Mouse (Mus musculus): ENCODE measurements around the gene Slc17a9.

The Slc17a9 gene

GRCm38 (mm10) chr2:180755896-180756295, 30.8 kb downstream of the Slc17a9 start:
- peak; percentile 51 for DNase-seq

GRCm38 (mm10) chr2:180756786-180757185, 31.7 kb downstream of the Slc17a9 start:
- no peak for DNase-seq

- no peak for DNase-seq
Measured at GRCm38 (mm10) chr2:180758513-180759263, 33.6 kb downstream of the Slc17a9 start.

DNA sequence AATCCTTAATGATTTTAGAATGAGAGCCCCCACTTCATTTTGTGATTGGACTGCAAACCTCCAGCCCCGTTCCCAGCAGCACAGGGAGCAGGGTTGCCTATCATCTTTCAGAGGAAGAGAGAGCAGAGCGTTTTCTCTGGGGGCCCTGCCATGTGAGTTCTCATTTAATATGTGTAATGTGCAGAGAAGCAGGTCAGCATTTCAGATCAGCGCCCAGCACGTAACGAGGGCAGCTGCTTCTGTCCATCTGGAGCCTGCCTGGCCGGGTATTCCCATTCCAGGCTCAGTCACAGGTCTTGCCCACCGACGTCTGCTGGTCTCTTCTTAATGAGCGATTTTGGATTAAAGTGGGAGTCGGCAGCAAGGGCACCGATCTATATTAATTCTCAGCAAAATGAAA, 39.9 kb downstream of the Slc17a9 start:
- no peak for DNase-seq

- DNase-seq = no peak
Measured at GRCm38 (mm10) chr2:180765713-180766112, 40.6 kb downstream of the Slc17a9 start.

GRCm38 (mm10) chr2:180775223-180775622, 50.2 kb downstream of the Slc17a9 start:
- DNase-seq = no peak

DNA sequence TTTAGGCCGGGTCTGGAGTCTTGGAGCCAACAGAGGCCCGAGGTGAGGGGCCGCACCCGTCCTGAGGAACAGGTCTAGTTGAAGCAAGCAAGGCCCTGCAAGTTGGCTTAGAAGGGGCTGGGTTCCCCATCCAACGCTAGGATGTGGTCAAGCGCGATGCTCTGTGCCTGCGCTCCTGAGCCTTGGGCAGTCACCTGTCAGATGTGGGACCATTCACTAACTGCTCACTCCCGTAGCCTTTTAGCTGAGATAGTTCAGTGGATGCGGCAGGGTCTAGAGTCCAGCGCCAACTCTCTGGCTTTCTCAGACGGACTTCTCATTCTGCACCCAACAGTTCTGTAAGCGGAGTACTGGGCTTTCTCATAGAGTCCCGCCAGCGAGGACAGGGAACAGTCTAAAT, 50.6 kb downstream of the Slc17a9 start:
- DNase-seq = no peak

- DNase-seq = no peak
Measured at GRCm38 (mm10) chr2:180776793-180777192, 51.7 kb downstream of the Slc17a9 start, which contains the start of gene Bhlhe23. Gene Bhlhe23, minus strand, starts transcription at chr2:180776900.

GRCm38 (mm10) chr2:180779226-180780104, 54.4 kb downstream of the Slc17a9 start:
- peak; percentile 47 for DNase-seq

DNA sequence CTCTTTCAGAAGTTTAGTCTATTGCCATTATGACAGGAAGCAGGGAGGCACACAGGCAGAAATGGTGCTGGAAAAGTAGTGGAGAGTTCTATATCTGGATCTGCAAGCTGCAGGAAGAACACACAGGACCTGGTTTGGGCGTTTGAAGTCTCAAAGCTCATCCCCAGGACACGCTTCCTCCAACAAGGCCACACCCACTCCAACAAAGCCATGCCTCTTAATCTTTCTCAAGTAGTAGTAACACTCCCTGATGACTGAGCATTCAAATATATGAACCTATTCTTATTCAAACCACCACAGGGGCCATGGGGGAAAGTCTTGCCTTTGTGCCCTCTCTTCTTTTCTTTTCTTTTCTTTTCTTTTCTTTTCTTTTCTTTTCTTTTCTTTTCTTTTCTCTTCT, 55.2 kb downstream of the Slc17a9 start:
- no peak for DNase-seq

DNA sequence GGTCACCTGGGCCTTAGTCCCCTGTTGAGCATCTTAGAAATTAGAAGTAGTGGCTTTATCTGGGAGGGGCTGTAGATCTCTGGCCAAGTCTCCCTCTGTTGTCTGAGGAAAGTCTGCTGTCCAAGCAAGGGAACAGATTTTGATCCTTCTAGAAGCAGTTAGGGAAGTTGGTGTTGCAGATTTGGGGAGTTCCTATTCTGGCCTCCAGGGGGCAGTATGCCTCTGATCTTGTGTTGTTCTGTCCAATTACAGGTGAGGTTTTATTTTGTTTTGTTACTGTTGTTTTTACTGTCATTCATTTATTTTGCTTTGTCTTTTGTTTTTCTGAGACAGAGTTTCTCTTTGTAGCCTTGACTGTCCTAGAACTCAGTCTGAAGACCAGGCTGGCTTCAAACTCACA, 61.7 kb downstream of the Slc17a9 start:
- peak; percentile 51 for DNase-seq

DNA sequence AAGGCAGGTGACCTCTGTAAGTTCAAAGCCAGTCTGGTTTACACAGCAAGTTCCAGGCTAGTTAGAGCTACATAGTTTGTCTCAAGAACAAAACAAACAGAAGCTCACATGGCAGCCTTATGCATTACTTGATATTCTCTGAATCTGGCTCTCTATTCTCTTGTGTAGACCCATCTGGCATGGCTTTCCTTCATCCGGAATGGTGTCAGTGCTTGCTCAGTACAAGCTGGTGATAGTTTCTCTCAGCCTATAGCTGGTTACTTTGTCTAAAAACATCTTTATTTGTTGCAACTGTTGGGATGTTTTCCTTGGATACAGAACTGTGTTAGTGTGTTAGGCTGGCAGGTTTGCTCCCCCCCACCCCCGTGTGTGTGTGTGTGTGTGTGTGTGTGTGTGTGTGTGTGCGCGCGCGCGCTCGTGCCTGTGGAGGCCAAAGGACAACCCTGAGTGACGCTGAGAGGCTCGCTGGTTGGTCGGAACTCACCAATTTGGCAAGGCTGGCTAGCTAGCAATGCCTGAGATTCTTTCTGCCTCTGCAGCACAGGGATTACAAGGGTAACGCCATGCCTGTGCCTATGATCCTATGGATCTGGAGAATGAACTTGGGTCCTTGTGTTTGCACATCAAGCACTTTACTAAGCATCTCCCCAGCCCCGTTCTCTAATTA, 62.6 kb downstream of the Slc17a9 start:
- no peak for DNase-seq

DNA sequence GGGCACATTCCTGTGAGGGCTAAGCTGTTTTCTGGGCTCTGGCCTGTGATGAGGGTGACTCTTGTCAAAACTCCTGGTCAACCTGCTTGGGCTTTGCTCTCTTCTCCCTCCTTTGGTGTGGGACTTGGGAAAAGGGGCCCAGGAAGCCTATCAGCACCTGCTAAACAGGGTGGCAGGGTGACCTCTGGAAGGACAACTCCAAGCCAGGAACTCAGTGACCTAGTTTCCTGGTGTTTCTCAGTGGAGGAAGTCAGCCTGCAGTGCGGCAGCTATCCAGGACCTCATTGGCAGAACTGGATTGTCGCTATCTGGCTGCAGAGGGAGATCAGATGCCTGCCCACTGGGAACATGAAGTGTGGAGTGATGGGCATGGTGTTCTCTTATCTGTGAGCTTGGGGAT, 63.3 kb downstream of the Slc17a9 start:
- no peak for DNase-seq

GRCm38 (mm10) chr2:180788843-180789242, 63.8 kb downstream of the Slc17a9 start:
- no peak for DNase-seq

DNA sequence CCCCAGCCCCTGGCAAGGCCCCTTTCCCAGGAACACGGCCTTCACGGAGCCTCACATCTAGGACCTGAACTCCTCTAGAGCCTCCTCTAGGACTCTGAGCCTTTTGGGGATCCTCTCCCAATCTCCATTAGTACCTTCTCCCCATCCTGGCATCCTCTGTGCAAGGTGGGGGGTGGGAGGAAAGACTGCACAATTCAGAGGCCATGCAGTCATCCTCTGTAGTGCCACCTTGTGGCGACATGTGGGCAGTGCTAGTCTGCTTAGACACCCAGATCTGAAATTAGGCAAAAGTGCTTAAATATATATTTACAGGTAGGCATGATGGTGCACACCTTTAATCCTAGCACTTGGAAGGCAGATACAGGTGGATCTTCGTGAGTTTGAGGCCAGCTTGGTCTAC, 66.6 kb downstream of the Slc17a9 start:
- peak; percentile 51 for DNase-seq
